Mouse (Mus musculus) ES-Bruce4 (cell line): Measurements from ENCODE around the gene Golga3. TPM values are rescaled to one million over a fixed set of nuclear protein-coding genes. Genes with fewer than 3 reads are reported as not detected.

Experiments used
- H3K27ac ChIP-seq: 2 replicates; pipeline ENCODE4 v1.5.1; 2012; ENCODE audit warnings: low read length, inconsistent platforms; ENCODE audit not compliant: insufficient read depth
- H3K27me3 ChIP-seq: 2 replicates; pipeline ENCODE4 v1.6.1; 2012; ENCODE audit warnings: mild to moderate bottlenecking, low read length, inconsistent platforms; ENCODE audit not compliant: control insufficient read depth, poor library complexity, insufficient read depth, severe bottlenecking
- H3K36me3 ChIP-seq: 2 replicates; pipeline ENCODE4 v1.6.1; 2012; ENCODE audit warnings: inconsistent platforms, mild to moderate bottlenecking, low read length, moderate library complexity; ENCODE audit not compliant: control insufficient read depth, poor library complexity, insufficient read depth, severe bottlenecking
- H3K4me1 ChIP-seq: one replicate; pipeline ENCODE4 v1.8.1; 2011; ENCODE audit warnings: low read length; ENCODE audit not compliant: control insufficient read depth, insufficient read depth
- H3K4me3 ChIP-seq: 2 replicates; pipeline ENCODE4 v1.5.1; 2011; ENCODE audit warnings: low read depth, mild to moderate bottlenecking, low read length
- H3K9ac ChIP-seq: 2 replicates; pipeline ENCODE4 v1.6.1; 2012; ENCODE audit warnings: low read depth, mild to moderate bottlenecking, inconsistent platforms; ENCODE audit not compliant: poor library complexity, severe bottlenecking
- H3K9me3 ChIP-seq: replicated peaks from 2 replicates; pipeline ENCODE4 v1.6.1; 2012; ENCODE audit warnings: mild to moderate bottlenecking, low read length, inconsistent platforms; ENCODE audit not compliant: control insufficient read depth, poor library complexity, insufficient read depth, severe bottlenecking
- CTCF ChIP-seq: IDR thresholded peaks from one replicate; pipeline ENCODE4 v1.8.1; 2011; ENCODE audit warnings: low read depth, low read length
- EP300 ChIP-seq: IDR thresholded peaks from 2 replicates; pipeline ENCODE4 v1.6.1; 2011; ENCODE audit warnings: low read depth, low read length; ENCODE audit not compliant: insufficient read depth
- POLR2A ChIP-seq: IDR thresholded peaks from one replicate; pipeline ENCODE4 v1.8.1; 2011; ENCODE audit warnings: low read length; ENCODE audit not compliant: insufficient read depth
- polyA plus RNA-seq: library from polyadenylated mRNA; stranded (reverse); fragments of >200 nt; gene quantifications from 2 replicates; pipeline ENCODE4 v1.2.4, GENCODE M21; 2011; ENCODE audit warnings: low read depth; ENCODE audit not compliant: missing spikeins, insufficient read depth, insufficient read length

Golga3 gene
- polyA plus RNA-seq, 1 experiment: 27.7 TPM

- TF ChIP-seq CTCF: no peak
- TF ChIP-seq EP300: no peak
- no peak for TF ChIP-seq POLR2A
- no peaks in the 10 kb centered on the region for H3K4me1 ChIP-seq
- no peaks in the 10 kb centered on the region for H3K9me3 ChIP-seq
- peaks cover 23% of the 10 kb centered on the region for H3K36me3 ChIP-seq
- H3K27ac ChIP-seq: no peak overlapping the region
- H3K4me3 ChIP-seq: no peak overlapping the region
- H3K9ac ChIP-seq: no peak overlapping the region
- H3K27me3 ChIP-seq: no peaks in the 10 kb centered on the region
These were observed 34.2 kb upstream of the Golga3 start for GRCm38 (mm10) chr5:110142309-110142708.

- no peaks in the 10 kb centered on the region for H3K9me3 ChIP-seq
- H3K27me3 ChIP-seq: no peaks in the 10 kb centered on the region
- no peak overlapping the region for H3K27ac ChIP-seq
- H3K36me3 ChIP-seq: peaks cover 26% of the 10 kb centered on the region
- TF ChIP-seq EP300 (no peak), POLR2A (no peak), CTCF (no peak)
- H3K4me3 ChIP-seq: no peak overlapping the region
- no peak overlapping the region for H3K9ac ChIP-seq
- H3K4me1 ChIP-seq: no peaks in the 10 kb centered on the region
These were observed 33.5 kb upstream of the Golga3 start for GRCm38 (mm10) chr5:110143007-110143406.

- no peak for TF ChIP-seq EP300
- TF ChIP-seq CTCF: no peak
- no peak for TF ChIP-seq POLR2A
- H3K4me3 ChIP-seq: no peak overlapping the region
- no peaks in the 10 kb centered on the region for H3K9me3 ChIP-seq
- no peak overlapping the region for H3K9ac ChIP-seq
- H3K27me3 ChIP-seq: no peaks in the 10 kb centered on the region
- H3K36me3 ChIP-seq: peaks cover 8% of the 10 kb centered on the region; the same call in 1 of the 2 replicates
- H3K27ac ChIP-seq: no peak overlapping the region
- H3K4me1 ChIP-seq: no peaks in the 10 kb centered on the region
These were observed 7.1 kb upstream of the Golga3 start for GRCm38 (mm10) chr5:110169374-110169773.

- no peaks in the 10 kb centered on the region for H3K36me3 ChIP-seq
- H3K9me3 ChIP-seq: no peaks in the 10 kb centered on the region
- no peaks in the 10 kb centered on the region for H3K4me1 ChIP-seq
- H3K27me3 ChIP-seq: no peaks in the 10 kb centered on the region
- TF ChIP-seq CTCF (no peak), POLR2A (no peak), EP300 (no peak)
- H3K4me3 ChIP-seq: peak overlapping the region; percentile 73
- peak overlapping the region; percentile 42 for H3K9ac ChIP-seq
- no peak overlapping the region for H3K27ac ChIP-seq
These were observed 520 bp downstream of the Golga3 start for GRCm38 (mm10) chr5:110177021-110177420.

- Histone ChIP-seq H3K27me3 (no peaks in the 10 kb centered on the region), H3K4me3 (no peak overlapping the region), H3K9ac (no peak overlapping the region), H3K36me3 (no peaks in the 10 kb centered on the region), H3K27ac (no peak overlapping the region), H3K9me3 (no peaks in the 10 kb centered on the region), H3K4me1 (no peaks in the 10 kb centered on the region)
- TF ChIP-seq POLR2A: no peak
- TF ChIP-seq EP300: no peak
- TF ChIP-seq CTCF: no peak
These were observed 2.1 kb downstream of the Golga3 start for GRCm38 (mm10) chr5:110178628-110179027.

- Histone ChIP-seq H3K9ac (no peak overlapping the region), H3K27ac (no peak overlapping the region), H3K9me3 (no peaks in the 10 kb centered on the region), H3K27me3 (no peaks in the 10 kb centered on the region), H3K36me3 (peaks cover 10% of the 10 kb centered on the region; the same call in 1 of the 2 replicates), H3K4me3 (no peak overlapping the region), H3K4me1 (no peaks in the 10 kb centered on the region)
- TF ChIP-seq POLR2A: no peak
- TF ChIP-seq CTCF: no peak
- TF ChIP-seq EP300: no peak
These were observed 5.2 kb downstream of the Golga3 start for GRCm38 (mm10) chr5:110181716-110182115.
